Mouse (Mus musculus) kidney, embryonic 14.5 days (tissue): Measurements from ENCODE around the gene Fbxw4. TPM values are rescaled to one million over a fixed set of nuclear protein-coding genes. Genes with fewer than 3 reads are reported as not detected.

Experiments used
- ATAC-seq: fragments of 200-750 bp; cut with Nextera tagmentation; 2 replicates; pipeline ENCODE4 v1.8.0; 2017; ENCODE audit warnings: moderate number of reproducible peaks, mild to moderate bottlenecking, moderate TSS enrichment, moderate library complexity; ENCODE audit not compliant: low FRiP score, low TSS enrichment
- H3K27ac ChIP-seq: fragments of 300-500 bp; sonication (generic); 2 replicates; pipeline ENCODE4 v1.5.1; 2014; ENCODE audit warnings: low read depth, mild to moderate bottlenecking, low read length, moderate library complexity, mixed read lengths
- H3K27me3 ChIP-seq: fragments of 300-500 bp; sonication (generic); 2 replicates; pipeline ENCODE4 v1.6.1; 2014; ENCODE audit warnings: mild to moderate bottlenecking, low read length; ENCODE audit not compliant: control insufficient read depth, insufficient read depth
- H3K36me3 ChIP-seq: fragments of 300-500 bp; sonication (generic); 2 replicates; pipeline ENCODE4 v1.6.1; 2014; ENCODE audit warnings: low read length, mixed read lengths; ENCODE audit not compliant: control insufficient read depth, insufficient read depth
- H3K4me1 ChIP-seq: fragments of 300-500 bp; sonication (generic); 2 replicates; pipeline ENCODE4 v1.6.1; 2014; ENCODE audit warnings: low read length, mixed read lengths; ENCODE audit not compliant: control insufficient read depth, insufficient read depth
- H3K4me2 ChIP-seq: fragments of 300-500 bp; sonication (generic); replicated peaks from 2 replicates; pipeline ENCODE4 v1.6.1; 2014; ENCODE audit warnings: low read depth, mild to moderate bottlenecking, low read length
- H3K4me3 ChIP-seq: fragments of 300-500 bp; sonication (generic); 2 replicates; pipeline ENCODE4 v1.5.1; 2014; ENCODE audit warnings: mild to moderate bottlenecking, low read length
- H3K9ac ChIP-seq: fragments of 300-500 bp; sonication (generic); 2 replicates; pipeline ENCODE4 v1.6.1; 2014; ENCODE audit warnings: low read depth, mild to moderate bottlenecking, low read length, moderate library complexity
- H3K9me3 ChIP-seq: fragments of 300-500 bp; sonication (generic); 2 replicates; pipeline ENCODE4 v1.6.1; 2016; ENCODE audit warnings: low read length; ENCODE audit not compliant: control insufficient read depth
- whole genome bisulfite sequencing: fragments of 180-500 bp; shearing (Covaris S2); extraction: QIAGEN DNeasy Blood & Tissue Kit; methylation state at CpG from one replicate; pipeline ENCODE4 v1.1.7; 2014; 5-methylcytosine and 5-hydroxymethylcytosine counted together
- polyA plus RNA-seq: library from polyadenylated mRNA; unstranded; fragments of >200 nt; fragmentation: Nextera tagmentation; extraction: Ambion mirVana; gene quantifications from 2 replicates; pipeline ENCODE4 v1.2.1, GENCODE M21; 2014

Fbxw4 gene
- polyA plus RNA-seq, 1 experiment from 2014 or later, result 8.3 TPM

GRCm38 (mm10) chr19:45596019-45596418, 64.1 kb downstream of the Fbxw4 start:
- no peaks in the 10 kb centered on the region for H3K36me3 ChIP-seq
- H3K27ac ChIP-seq, result no peak overlapping the region
- 33% methylated on average over 7 of the region's 7 CpGs for WGBS
- H3K9ac ChIP-seq, result no peak overlapping the region
- 0 out of 2 replicates have a peak, but pooled peaks cover 2% of the 10 kb centered on the region for H3K4me1 ChIP-seq
- H3K9me3 ChIP-seq, result no peaks in the 10 kb centered on the region
- H3K4me2 ChIP-seq, result no peak overlapping the region
- H3K27me3 ChIP-seq, result no peaks in the 10 kb centered on the region
- ATAC-seq, result no peak
- H3K4me3 ChIP-seq, result no peak overlapping the region

GRCm38 (mm10) chr19:45595481-45595880, 64.6 kb downstream of the Fbxw4 start:
- Histone ChIP-seq H3K9ac (no peak overlapping the region), H3K36me3 (no peaks in the 10 kb centered on the region), H3K27ac (no peak overlapping the region), H3K27me3 (no peaks in the 10 kb centered on the region), H3K4me1 (0 out of 2 replicates have a peak, but pooled peaks cover 2% of the 10 kb centered on the region), H3K9me3 (no peaks in the 10 kb centered on the region), H3K4me3 (no peak overlapping the region), H3K4me2 (no peak overlapping the region)
- no peak for ATAC-seq
- WGBS, result 92% methylated on average over 6 of the region's 6 CpGs

- H3K9ac ChIP-seq, result no peak overlapping the region
- no peaks in the 10 kb centered on the region for H3K36me3 ChIP-seq
- 0 out of 2 replicates have a peak, but pooled peaks cover 2% of the 10 kb centered on the region for H3K4me1 ChIP-seq
- H3K27me3 ChIP-seq, result no peaks in the 10 kb centered on the region
- 81% methylated on average over 7 of the region's 7 CpGs for WGBS
- H3K4me2 ChIP-seq, result no peak overlapping the region
- no peak overlapping the region for H3K27ac ChIP-seq
- ATAC-seq, result no peak
- H3K9me3 ChIP-seq, result no peaks in the 10 kb centered on the region
- H3K4me3 ChIP-seq, result no peak overlapping the region
Observed at GRCm38 (mm10) chr19:45594079-45594478, 66.0 kb downstream of the Fbxw4 start.

- H3K4me3 ChIP-seq, result no peak overlapping the region
- no peak overlapping the region for H3K27ac ChIP-seq
- H3K4me1 ChIP-seq, result 0 out of 2 replicates have a peak, but pooled peaks cover 2% of the 10 kb centered on the region
- H3K4me2 ChIP-seq, result no peak overlapping the region
- H3K9ac ChIP-seq, result no peak overlapping the region
- WGBS, result 82% methylated on average over 9 of the region's 9 CpGs
- no peaks in the 10 kb centered on the region for H3K9me3 ChIP-seq
- no peaks in the 10 kb centered on the region for H3K36me3 ChIP-seq
- H3K27me3 ChIP-seq, result no peaks in the 10 kb centered on the region
- ATAC-seq, result no peak
Observed at GRCm38 (mm10) chr19:45592916-45593315, 67.2 kb downstream of the Fbxw4 start.

GRCm38 (mm10) chr19:45591704-45592103, 68.4 kb downstream of the Fbxw4 start:
- H3K4me1 ChIP-seq, result 0 out of 2 replicates have a peak, but pooled peaks cover 2% of the 10 kb centered on the region
- no peaks in the 10 kb centered on the region for H3K27me3 ChIP-seq
- no peaks in the 10 kb centered on the region for H3K9me3 ChIP-seq
- no peak for ATAC-seq
- no peak overlapping the region for H3K9ac ChIP-seq
- no peak overlapping the region for H3K4me2 ChIP-seq
- H3K27ac ChIP-seq, result no peak overlapping the region
- WGBS, result 75% methylated on average over 7 of the region's 7 CpGs
- H3K4me3 ChIP-seq, result no peak overlapping the region
- no peaks in the 10 kb centered on the region for H3K36me3 ChIP-seq

- Histone ChIP-seq H3K36me3 (no peaks in the 10 kb centered on the region), H3K9me3 (no peaks in the 10 kb centered on the region), H3K27me3 (no peaks in the 10 kb centered on the region), H3K4me1 (0 out of 2 replicates have a peak, but pooled peaks cover 2% of the 10 kb centered on the region), H3K4me2 (no peak overlapping the region), H3K4me3 (no peak overlapping the region), H3K27ac (no peak overlapping the region), H3K9ac (no peak overlapping the region)
- no peak for ATAC-seq
- 95% methylated on average over 6 of the region's 6 CpGs for WGBS
Observed at GRCm38 (mm10) chr19:45589761-45590160, 70.4 kb downstream of the Fbxw4 start.

- Histone ChIP-seq H3K4me1 (0 out of 2 replicates have a peak, but pooled peaks cover 2% of the 10 kb centered on the region), H3K27ac (no peak overlapping the region), H3K36me3 (no peaks in the 10 kb centered on the region), H3K4me2 (no peak overlapping the region), H3K4me3 (no peak overlapping the region), H3K27me3 (no peaks in the 10 kb centered on the region), H3K9ac (no peak overlapping the region), H3K9me3 (no peaks in the 10 kb centered on the region)
- 85% methylated on average over 6 of the region's 6 CpGs for WGBS
- no peak for ATAC-seq
Observed at GRCm38 (mm10) chr19:45587509-45588292, 72.4 kb downstream of the Fbxw4 start.

- Histone ChIP-seq H3K4me2 (no peak overlapping the region), H3K4me1 (peaks cover 6% of the 10 kb centered on the region; the same call in 1 of the 2 replicates), H3K9ac (no peak overlapping the region), H3K36me3 (no peaks in the 10 kb centered on the region), H3K9me3 (no peaks in the 10 kb centered on the region), H3K27ac (no peak overlapping the region), H3K4me3 (no peak overlapping the region), H3K27me3 (no peaks in the 10 kb centered on the region)
- WGBS, result 57% methylated on average over 3 of the region's 3 CpGs
- no peak for ATAC-seq
Observed at GRCm38 (mm10) chr19:45586850-45587249, 73.3 kb downstream of the Fbxw4 start.

GRCm38 (mm10) chr19:45584856-45585620, 75.1 kb downstream of the Fbxw4 start:
- no peak for ATAC-seq
- 65% methylated on average over 9 of the region's 9 CpGs for WGBS

More at GRCm38 (mm10) chr19:45584856-45585620, 75.1 kb downstream of the Fbxw4 start:
- peaks cover 6% of the 10 kb centered on the region; the same call in 1 of the 2 replicates for H3K4me1 ChIP-seq
- H3K36me3 ChIP-seq, result no peaks in the 10 kb centered on the region
- H3K4me3 ChIP-seq, result no peak overlapping the region
- H3K4me2 ChIP-seq, result no peak overlapping the region
- H3K9me3 ChIP-seq, result 0 out of 2 replicates have a peak, but pooled peaks cover 2% of the 10 kb centered on the region
- no peaks in the 10 kb centered on the region for H3K27me3 ChIP-seq
- H3K27ac ChIP-seq, result no peak overlapping the region
- no peak overlapping the region for H3K9ac ChIP-seq
